Mouse (Mus musculus) frontal cortex, postnatal 36 days (tissue): Measurements from ENCODE around the gene Tmub1.

Experiments used
- DNase-seq, 2 experiments: peaks; one replicate each; pipeline ENCODE4 v3.0.0; 2022; ENCODE audit warnings: low spot score in 2 of 2

Gene Tmub1

GRCm38 (mm10) chr5:24453985-24454303 lies 6.3 kb upstream of the Tmub1 start:
- DNase-seq = no peak

- peak in 1 of 2 experiments; percentile 34 for DNase-seq
Observed at GRCm38 (mm10) chr5:24453283-24453984, 5.8 kb upstream of the Tmub1 start.

- peak; percentile 37 to 55 for DNase-seq
Observed at GRCm38 (mm10) chr5:24452691-24453233, 5.1 kb upstream of the Tmub1 start.

GRCm38 (mm10) chr5:24452030-24452690 lies 4.5 kb upstream of the Tmub1 start, which contains the start of gene Agap3:
Gene Agap3, plus strand, starts transcription at chr5:24452177.
- DNase-seq = peak in 1 of 2 experiments; percentile 35

- peak; percentile 75 to 79 for DNase-seq
Observed at GRCm38 (mm10) chr5:24451264-24452029, 3.8 kb upstream of the Tmub1 start.

- DNase-seq = no peak
Observed at GRCm38 (mm10) chr5:24446630-24447029, 1.0 kb downstream of the Tmub1 start.

GRCm38 (mm10) chr5:24445428-24446080 lies 2.1 kb downstream of the Tmub1 start:
- no peak for DNase-seq

GRCm38 (mm10) chr5:24444746-24445427 lies 2.8 kb downstream of the Tmub1 start, which contains the start of gene Fastk:
Gene Fastk, minus strand, starts transcription at chr5:24445287.
- DNase-seq = peak; percentile 94

- no peak for DNase-seq
Observed at GRCm38 (mm10) chr5:24443927-24444326, 3.7 kb downstream of the Tmub1 start.

- no peak for DNase-seq
Observed at GRCm38 (mm10) chr5:24443204-24443603, 4.5 kb downstream of the Tmub1 start.

- no peak for DNase-seq
Observed at GRCm38 (mm10) chr5:24442029-24442428, 5.6 kb downstream of the Tmub1 start.

- DNase-seq = no peak
Observed at GRCm38 (mm10) chr5:24441187-24441586, 6.5 kb downstream of the Tmub1 start.

GRCm38 (mm10) chr5:24433993-24434392 lies 13.7 kb downstream of the Tmub1 start:
- no peak for DNase-seq

GRCm38 (mm10) chr5:24428596-24428995 lies 19.1 kb downstream of the Tmub1 start:
- no peak for DNase-seq

GRCm38 (mm10) chr5:24427981-24428402 lies 19.7 kb downstream of the Tmub1 start:
- DNase-seq = no peak

GRCm38 (mm10) chr5:24427285-24427633 lies 20.4 kb downstream of the Tmub1 start:
- DNase-seq = no peak

GRCm38 (mm10) chr5:24426556-24427284 lies 20.9 kb downstream of the Tmub1 start:
- no peak for DNase-seq

GRCm38 (mm10) chr5:24426037-24426432 lies 21.6 kb downstream of the Tmub1 start:
- no peak for DNase-seq

GRCm38 (mm10) chr5:24425421-24426036 lies 22.1 kb downstream of the Tmub1 start:
- no peak for DNase-seq

- peak in 1 of 2 experiments; percentile 59 for DNase-seq
Observed at GRCm38 (mm10) chr5:24424861-24425411, 22.7 kb downstream of the Tmub1 start.
